Mouse (Mus musculus) spleen, adult 2 months (tissue): ENCODE data around the gene Yif1a.

Experiments used
- CTCF ChIP-seq: fragments of 200-500 bp; IDR thresholded peaks from 2 replicates; pipeline ENCODE4 v1.5.1; 2011; ENCODE audit warnings: mild to moderate bottlenecking, inconsistent platforms; ENCODE audit not compliant: insufficient read depth, insufficient read length, insufficient replicate concordance; ENCODE audit errors: extremely low read depth
- POLR2A ChIP-seq: fragments of 200-500 bp; IDR thresholded peaks from 2 replicates; pipeline ENCODE4 v1.6.1; 2011; ENCODE audit warnings: low read depth, low read length, inconsistent platforms

- TF ChIP-seq CTCF (no peak), POLR2A (no peak)
These were observed 9.4 kb downstream of the Yif1a start for GRCm38 (mm10) chr19:5097521-5098362.
